Mouse (Mus musculus): Measurements from ENCODE around the gene Olfr618.
"Not testable (repeated sequence)": the region's sequence is repeated elsewhere in the genome, so short reads cannot be mapped to it uniquely, and the experiment has no call there.

Olfr618 gene

DNA sequence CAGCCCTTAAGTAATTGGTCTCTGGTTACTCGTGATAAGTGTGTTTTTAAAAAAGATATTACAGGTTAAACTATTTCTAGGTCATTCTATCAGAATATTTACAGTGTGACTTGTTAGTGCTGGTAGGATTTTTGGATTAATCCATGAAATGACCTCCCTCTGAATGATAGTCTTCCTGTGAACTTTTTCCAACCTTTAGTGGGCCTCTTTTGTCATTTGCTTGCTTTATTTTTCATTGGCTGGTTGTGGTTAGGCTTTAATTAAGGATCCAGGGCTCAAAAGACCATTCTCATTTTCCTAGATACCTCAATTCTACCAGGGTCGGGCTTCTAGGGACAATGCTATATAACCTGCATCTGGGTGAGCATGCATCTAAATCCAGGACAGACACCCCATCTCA is at the start of gene Olfr618:
TSS of gene Olfr618 (plus strand) at position 301 of the 400 bp plus-strand sequence.
- DNase-seq (ENCODE audit: low spot score in 2 of 2) = no peak

DNA sequence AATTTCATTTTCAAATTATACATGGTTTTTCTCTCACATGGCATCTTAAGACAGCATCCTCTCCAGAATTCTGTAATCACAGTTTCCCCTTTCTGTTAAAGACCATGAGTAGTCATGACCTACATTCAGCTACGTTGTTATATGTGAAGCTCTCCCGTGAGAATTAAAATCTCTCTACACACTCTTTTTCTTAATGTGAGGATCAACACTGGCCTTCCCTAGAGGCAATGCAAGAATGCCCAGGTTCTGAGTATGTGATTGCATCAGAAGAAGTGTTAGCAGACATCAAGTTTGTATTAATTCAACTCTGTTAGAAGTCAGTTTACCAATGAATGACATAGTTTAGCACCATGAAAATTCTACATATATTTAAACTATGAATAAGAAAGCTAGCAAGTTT is 47.3 kb upstream of the Olfr618 start, which contains the start of gene Olfr612:
TSS of gene Olfr612 (minus strand) at position 101 of the 400 bp plus-strand sequence.
- DNase-seq (ENCODE audit: low spot score in 2 of 2) = not testable (repeated sequence)

- no peak for DNase-seq (ENCODE audit: low spot score in 2 of 2)
Observed at GRCm38 (mm10) chr7:103547774-103548173, 42.1 kb upstream of the Olfr618 start, which contains the start of gene Olfr613. Gene Olfr613, plus strand, starts transcription at chr7:103548074.

GRCm38 (mm10) chr7:103555779-103556178 is 34.1 kb upstream of the Olfr618 start, which contains the start of gene Olfr615:
Gene Olfr615, plus strand, starts transcription at chr7:103556079.
- no peak for DNase-seq (ENCODE audit: low spot score in 2 of 2)

DNA sequence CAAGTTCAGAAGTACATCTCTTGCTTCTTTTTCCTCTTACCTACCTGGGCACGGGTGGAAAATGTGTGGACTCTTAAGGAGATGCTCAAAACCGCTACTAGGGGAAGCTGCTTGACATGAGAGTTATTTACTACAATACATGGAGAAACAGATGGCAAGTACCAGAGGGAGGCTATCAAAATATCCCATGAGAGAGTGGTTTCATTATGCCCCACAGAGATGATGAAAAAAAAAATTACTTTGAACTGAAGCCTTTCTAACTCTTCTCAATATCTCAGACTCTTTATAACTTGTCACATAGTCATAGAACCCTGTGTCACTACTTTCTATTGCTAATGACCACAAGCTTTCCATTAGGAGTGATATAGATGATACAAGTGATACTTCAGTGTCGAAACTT is 20.9 kb upstream of the Olfr618 start, which contains the start of gene Olfr616:
TSS of gene Olfr616 (minus strand) at position 101 of the 400 bp plus-strand sequence.
- no peak for DNase-seq (ENCODE audit: low spot score in 2 of 2)

- no peak for DNase-seq (ENCODE audit: low spot score in 2 of 2)
Observed at GRCm38 (mm10) chr7:103572761-103573160, 17.1 kb upstream of the Olfr618 start, which contains the start of gene Olfr617. Gene Olfr617, plus strand, starts transcription at chr7:103573061.

DNA sequence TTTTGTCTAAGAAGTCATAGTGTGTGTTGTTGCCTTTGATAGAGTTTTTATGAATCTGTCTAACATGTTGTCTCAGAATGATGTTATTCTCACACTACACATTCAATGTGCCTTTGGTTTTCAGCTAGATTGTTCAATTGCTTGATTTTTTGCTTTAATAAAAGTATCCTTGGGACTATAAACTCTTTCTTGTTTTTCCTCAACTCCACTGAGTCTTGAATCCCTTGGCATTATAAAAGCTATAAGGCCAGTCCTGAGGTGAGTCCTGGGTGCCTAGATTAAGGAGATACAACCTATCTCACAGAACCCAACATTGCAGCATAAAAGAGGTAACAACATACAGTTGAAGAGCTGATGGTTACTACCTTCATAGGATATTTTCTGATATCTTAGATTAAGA is 10.4 kb downstream of the Olfr618 start, which contains the start of gene Olfr619:
TSS of gene Olfr619 (plus strand) at position 301 of the 400 bp plus-strand sequence.
- no peak for DNase-seq (ENCODE audit: low spot score in 2 of 2)

- DNase-seq (ENCODE audit: low spot score in 2 of 2) = no peak
Observed at GRCm38 (mm10) chr7:103607425-103607824, 17.5 kb downstream of the Olfr618 start.

- no peak for DNase-seq (ENCODE audit: low spot score in 2 of 2)
Observed at GRCm38 (mm10) chr7:103612434-103612833, 22.5 kb downstream of the Olfr618 start, which contains the start of gene Olfr620. Gene Olfr620, minus strand, starts transcription at chr7:103612534.

DNA sequence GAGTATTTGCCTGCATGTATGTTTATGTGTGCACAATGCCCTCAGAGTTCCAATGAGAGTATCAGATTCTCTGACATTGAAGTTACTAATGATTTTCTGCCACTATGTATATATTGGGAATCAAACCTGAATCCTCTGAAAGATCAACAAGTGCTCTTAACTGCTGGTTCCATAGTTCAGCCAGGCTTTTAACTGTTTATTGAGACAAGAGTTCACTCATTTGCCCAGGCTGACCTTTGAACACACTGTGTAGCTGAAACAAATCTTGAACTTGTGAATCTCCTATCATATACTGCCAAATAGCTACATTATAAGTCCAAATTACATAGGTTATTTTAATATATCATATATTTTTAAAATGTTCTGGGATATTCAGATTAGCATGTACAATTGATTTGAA is 46.9 kb downstream of the Olfr618 start:
- no peak for DNase-seq (ENCODE audit: low spot score in 2 of 2)

DNA sequence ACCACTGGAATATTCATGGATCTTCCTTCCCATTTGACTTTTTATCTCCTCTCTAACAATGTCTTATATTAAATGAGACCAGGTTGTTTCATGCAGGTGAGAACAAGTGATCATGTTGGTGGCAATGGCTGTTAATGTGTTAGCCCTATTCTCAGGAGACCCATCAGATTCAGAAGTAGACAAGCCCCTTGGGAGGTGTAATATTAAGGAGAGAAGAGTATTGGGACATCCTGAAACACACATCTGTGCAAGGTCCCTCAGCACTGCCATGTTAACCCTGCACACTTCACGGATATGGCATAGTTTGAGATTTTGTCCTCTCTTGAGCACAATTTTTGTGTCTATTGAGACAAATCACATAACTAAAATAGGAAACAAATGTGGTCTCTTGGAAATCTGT is 52.7 kb downstream of the Olfr618 start, which contains the start of gene Olfr622:
TSS of gene Olfr622 (minus strand) at position 101 of the 400 bp plus-strand sequence.
- DNase-seq (ENCODE audit: low spot score in 2 of 2) = no peak

- DNase-seq (ENCODE audit: low spot score in 2 of 2) = no peak
Observed at GRCm38 (mm10) chr7:103644070-103644469, 54.2 kb downstream of the Olfr618 start.

All from frontal cortex, postnatal 10 days (tissue).